Mouse (Mus musculus) heart, adult 2 months (tissue): ENCODE data around the gene Pdcd6ip.

Experiments
- CTCF ChIP-seq: fragments of 200-600 bp; IDR thresholded peaks from 2 replicates; pipeline ENCODE4 v1.8.1; 2022; ENCODE audit warnings: antibody characterized with exemption, mild to moderate bottlenecking, moderate library complexity
- POLR2A ChIP-seq: fragments of 200-500 bp; IDR thresholded peaks from 2 replicates; pipeline ENCODE4 v1.6.1; 2011; ENCODE audit warnings: mild to moderate bottlenecking, low read depth, low read length, control low read depth; ENCODE audit not compliant: insufficient read depth

DNA sequence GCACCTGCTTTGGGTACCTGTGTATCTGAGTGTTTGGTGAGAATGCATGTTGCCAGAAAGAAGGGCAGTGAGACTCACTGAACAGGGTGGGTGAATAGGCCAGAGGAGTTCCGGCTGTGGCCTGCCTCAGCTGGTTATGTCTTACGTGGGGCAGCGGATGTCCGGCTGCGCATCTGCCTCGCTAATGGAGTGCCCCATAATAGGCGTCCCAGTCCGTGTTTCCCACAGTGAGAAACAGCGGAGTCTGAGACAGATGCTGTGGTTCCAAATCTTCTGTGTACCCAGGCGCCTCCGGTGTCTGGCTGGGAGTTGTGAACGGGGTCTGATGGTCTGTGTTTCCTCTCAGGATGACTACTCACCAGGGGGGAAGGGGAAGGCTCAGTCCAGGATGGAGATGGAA is 2.8 kb upstream of the Pdcd6ip start:
- TF ChIP-seq CTCF (no peak), POLR2A (no peak)
